Mouse (Mus musculus): Measurements from ENCODE around the gene Jade2.

The Jade2 gene

GRCm38 (mm10) chr11:51857081-51857671 lies at the start of gene Jade2:
Gene Jade2, minus strand, starts transcription at chr11:51857653.
- WGBS, result 1% methylated on average over 47 of the region's 47 CpGs

GRCm38 (mm10) chr11:51904224-51904623 lies 46.8 kb upstream of the Jade2 start:
- WGBS, result 94% methylated on average over 3 of the region's 3 CpGs

GRCm38 (mm10) chr11:51899691-51900090 lies 42.2 kb upstream of the Jade2 start:
- 93% methylated on average over 10 of the region's 10 CpGs for WGBS

- 42% methylated on average over 21 of the region's 21 CpGs for WGBS
Measured at GRCm38 (mm10) chr11:51898326-51899080, 41.0 kb upstream of the Jade2 start.

- 39% methylated on average over 11 of the region's 11 CpGs for WGBS
Measured at GRCm38 (mm10) chr11:51897311-51897710, 39.9 kb upstream of the Jade2 start.

- WGBS, result 69% methylated on average over 4 of the region's 4 CpGs
Measured at GRCm38 (mm10) chr11:51896012-51896411, 38.6 kb upstream of the Jade2 start.

- WGBS, result 72% methylated on average over 6 of the region's 6 CpGs
Measured at GRCm38 (mm10) chr11:51885681-51886080, 28.2 kb upstream of the Jade2 start.

- WGBS, result 59% methylated on average over 1 of the region's 1 CpGs
Measured at GRCm38 (mm10) chr11:51884092-51884491, 26.6 kb upstream of the Jade2 start.

- 26% methylated on average over 5 of the region's 5 CpGs for WGBS
Measured at GRCm38 (mm10) chr11:51883670-51884069, 26.2 kb upstream of the Jade2 start.

- 88% methylated on average over 7 of the region's 7 CpGs for WGBS
Measured at GRCm38 (mm10) chr11:51881776-51882175, 24.3 kb upstream of the Jade2 start.

- 87% methylated on average over 15 of the region's 15 CpGs for WGBS
Measured at GRCm38 (mm10) chr11:51881041-51881730, 23.7 kb upstream of the Jade2 start.

- WGBS, result 74% methylated on average over 4 of the region's 4 CpGs
Measured at GRCm38 (mm10) chr11:51876943-51877344, 19.5 kb upstream of the Jade2 start.

GRCm38 (mm10) chr11:51875792-51876195 lies 18.3 kb upstream of the Jade2 start:
- WGBS, result 52% methylated on average over 4 of the region's 4 CpGs

GRCm38 (mm10) chr11:51875086-51875485 lies 17.6 kb upstream of the Jade2 start:
- whole genome bisulfite sequencing, result 17% methylated on average over 1 of the region's 1 CpGs

- WGBS, result 63% methylated on average over 7 of the region's 7 CpGs
Measured at GRCm38 (mm10) chr11:51874266-51875036, 17.0 kb upstream of the Jade2 start.

- WGBS, result 96% methylated on average over 5 of the region's 5 CpGs
Measured at GRCm38 (mm10) chr11:51873141-51873540, 15.7 kb upstream of the Jade2 start.

- 96% methylated on average over 10 of the region's 10 CpGs for WGBS
Measured at GRCm38 (mm10) chr11:51867261-51867660, 9.8 kb upstream of the Jade2 start.

GRCm38 (mm10) chr11:51866020-51866419 lies 8.6 kb upstream of the Jade2 start:
- WGBS, result 69% methylated on average over 3 of the region's 3 CpGs

GRCm38 (mm10) chr11:51860666-51861065 lies 3.2 kb upstream of the Jade2 start:
- 89% methylated on average over 8 of the region's 8 CpGs for WGBS

- 71% methylated on average over 2 of the region's 2 CpGs for WGBS
Measured at GRCm38 (mm10) chr11:51859561-51859960, 2.1 kb upstream of the Jade2 start.

GRCm38 (mm10) chr11:51858528-51859051 lies 1.1 kb upstream of the Jade2 start:
- WGBS, result under 1% methylated on average over 28 of the region's 28 CpGs

All from cerebral cortex, adult 2 months (tissue).